Mouse (Mus musculus): ENCODE data around the gene Pltp.

GRCm38 (mm10) chr2:164888996-164889395 is 31.5 kb upstream of the Pltp start:
- no peak for TF ChIP-seq POLR2A (IDR thresholded peaks at IDR 0.05; ENCODE audit: control insufficient read depth, low read depth, low read length)
- TF ChIP-seq CTCF (IDR thresholded peaks at IDR 0.05; ENCODE audit: control insufficient read depth, insufficient read depth, insufficient replicate concordance, low read depth, low read length), result no peak
